Mouse (Mus musculus): ENCODE measurements around the gene Iffo2. TPM values are rescaled to one million over a fixed set of nuclear protein-coding genes. Genes with fewer than 3 reads are reported as not detected.

Gene Iffo2
- polyA plus RNA-seq, 1 experiment from 2014 or later: 3.4 TPM

GRCm38 (mm10) chr4:139574799-139575672 is 44.7 kb downstream of the Iffo2 start:
- peak overlapping the region; percentile 96 for H3K4me2 ChIP-seq (ENCODE audit: low read depth)
- DNase-seq (ENCODE audit: low spot score) (peak; percentile 61), ATAC-seq (ENCODE audit: insufficient read depth, low FRiP score, low TSS enrichment) (peak; percentile 63)
- no peaks in the 10 kb centered on the region for H3K9me3 ChIP-seq (ENCODE audit: control insufficient read depth, low read length)
- H3K27ac ChIP-seq (ENCODE audit: low read depth, low read length): peak overlapping the region; percentile 92
- H3K4me1 ChIP-seq (ENCODE audit: control insufficient read depth, insufficient read depth, low read length): peaks cover 45% of the 10 kb centered on the region
- H3K36me3 ChIP-seq (ENCODE audit: control insufficient read depth, insufficient read depth, low read length): no peaks in the 10 kb centered on the region; the same call in 1 of the 2 replicates
- H3K9ac ChIP-seq (ENCODE audit: low read length): peak overlapping the region; percentile 88
- H3K27me3 ChIP-seq (ENCODE audit: control insufficient read depth, insufficient read depth, low read length): no peaks in the 10 kb centered on the region
- peak overlapping the region; percentile 89 for H3K4me3 ChIP-seq (ENCODE audit: low read depth, low read length)
- under 1% methylated on average over 87 of the region's 111 CpGs for WGBS

GRCm38 (mm10) chr4:139575673-139576003 is 45.3 kb downstream of the Iffo2 start:
- Histone ChIP-seq H3K4me3 (ENCODE audit: low read depth, low read length) (peak overlapping the region; percentile 89), H3K9ac (ENCODE audit: low read length) (peak overlapping the region; percentile 88), H3K4me2 (ENCODE audit: low read depth) (peak overlapping the region; percentile 96), H3K4me1 (ENCODE audit: control insufficient read depth, insufficient read depth, low read length) (peaks cover 51% of the 10 kb centered on the region), H3K9me3 (ENCODE audit: control insufficient read depth, low read length) (no peaks in the 10 kb centered on the region), H3K27ac (ENCODE audit: low read depth, low read length) (peak overlapping the region; percentile 92; the same call in 1 of the 2 replicates), H3K27me3 (ENCODE audit: control insufficient read depth, insufficient read depth, low read length) (no peaks in the 10 kb centered on the region), H3K36me3 (ENCODE audit: control insufficient read depth, insufficient read depth, low read length) (no peaks in the 10 kb centered on the region; the same call in 1 of the 2 replicates)
- ATAC-seq (ENCODE audit: insufficient read depth, low FRiP score, low TSS enrichment) (no peak), DNase-seq (ENCODE audit: low spot score) (no peak)
- 9% methylated on average over 14 of the region's 14 CpGs for WGBS

- ATAC-seq (ENCODE audit: insufficient read depth, low FRiP score, low TSS enrichment): no peak
- DNase-seq (ENCODE audit: low spot score): peak; percentile 41
- H3K4me1 ChIP-seq (ENCODE audit: control insufficient read depth, insufficient read depth, low read length): peaks cover 58% of the 10 kb centered on the region
- peak overlapping the region; percentile 5 for H3K9ac ChIP-seq (ENCODE audit: low read length)
- peak overlapping the region; percentile 89 for H3K4me3 ChIP-seq (ENCODE audit: low read depth, low read length)
- 40% methylated on average over 14 of the region's 14 CpGs for WGBS
- no peaks in the 10 kb centered on the region for H3K9me3 ChIP-seq (ENCODE audit: control insufficient read depth, low read length)
- H3K4me2 ChIP-seq (ENCODE audit: low read depth): peak overlapping the region; percentile 96
- no peak overlapping the region for H3K27ac ChIP-seq (ENCODE audit: low read depth, low read length)
- no peaks in the 10 kb centered on the region; the same call in 1 of the 2 replicates for H3K36me3 ChIP-seq (ENCODE audit: control insufficient read depth, insufficient read depth, low read length)
- H3K27me3 ChIP-seq (ENCODE audit: control insufficient read depth, insufficient read depth, low read length): no peaks in the 10 kb centered on the region
Measured at GRCm38 (mm10) chr4:139576251-139576880, 46.0 kb downstream of the Iffo2 start.

GRCm38 (mm10) chr4:139577006-139577405 is 46.7 kb downstream of the Iffo2 start:
- Histone ChIP-seq H3K36me3 (ENCODE audit: control insufficient read depth, insufficient read depth, low read length) (no peaks in the 10 kb centered on the region; the same call in 1 of the 2 replicates), H3K9me3 (ENCODE audit: control insufficient read depth, low read length) (no peaks in the 10 kb centered on the region), H3K4me1 (ENCODE audit: control insufficient read depth, insufficient read depth, low read length) (peaks cover 65% of the 10 kb centered on the region), H3K27me3 (ENCODE audit: control insufficient read depth, insufficient read depth, low read length) (no peaks in the 10 kb centered on the region), H3K9ac (ENCODE audit: low read length) (no peak overlapping the region), H3K4me3 (ENCODE audit: low read depth, low read length) (peak overlapping the region; percentile 89), H3K4me2 (ENCODE audit: low read depth) (peak overlapping the region; percentile 96), H3K27ac (ENCODE audit: low read depth, low read length) (no peak overlapping the region)
- DNase-seq (ENCODE audit: low spot score): no peak
- ATAC-seq (ENCODE audit: insufficient read depth, low FRiP score, low TSS enrichment): no peak
- 88% methylated on average over 7 of the region's 7 CpGs for WGBS

- Histone ChIP-seq H3K4me2 (ENCODE audit: low read depth) (peak overlapping the region; percentile 19; the same call in 1 of the 2 replicates), H3K9ac (ENCODE audit: low read length) (no peak overlapping the region), H3K4me3 (ENCODE audit: low read depth, low read length) (no peak overlapping the region), H3K36me3 (ENCODE audit: control insufficient read depth, insufficient read depth, low read length) (no peaks in the 10 kb centered on the region; the same call in 1 of the 2 replicates), H3K27ac (ENCODE audit: low read depth, low read length) (peak overlapping the region; percentile 39; the same call in 1 of the 2 replicates), H3K9me3 (ENCODE audit: control insufficient read depth, low read length) (no peaks in the 10 kb centered on the region), H3K27me3 (ENCODE audit: control insufficient read depth, insufficient read depth, low read length) (no peaks in the 10 kb centered on the region), H3K4me1 (ENCODE audit: control insufficient read depth, insufficient read depth, low read length) (peaks cover 74% of the 10 kb centered on the region)
- ATAC-seq (ENCODE audit: insufficient read depth, low FRiP score, low TSS enrichment) (no peak), DNase-seq (ENCODE audit: low spot score) (no peak)
- WGBS: 89% methylated on average over 8 of the region's 8 CpGs
Measured at GRCm38 (mm10) chr4:139578389-139578788, 48.0 kb downstream of the Iffo2 start.

- DNase-seq (ENCODE audit: low spot score): no peak
- Histone ChIP-seq H3K9ac (ENCODE audit: low read length) (no peak overlapping the region), H3K4me3 (ENCODE audit: low read depth, low read length) (no peak overlapping the region), H3K27me3 (ENCODE audit: control insufficient read depth, insufficient read depth, low read length) (no peaks in the 10 kb centered on the region), H3K36me3 (ENCODE audit: control insufficient read depth, insufficient read depth, low read length) (no peaks in the 10 kb centered on the region; the same call in 1 of the 2 replicates), H3K9me3 (ENCODE audit: control insufficient read depth, low read length) (no peaks in the 10 kb centered on the region), H3K4me1 (ENCODE audit: control insufficient read depth, insufficient read depth, low read length) (peaks cover 69% of the 10 kb centered on the region), H3K27ac (ENCODE audit: low read depth, low read length) (peak overlapping the region; percentile 39; the same call in 1 of the 2 replicates), H3K4me2 (ENCODE audit: low read depth) (peak overlapping the region; percentile 6; the same call in 1 of the 2 replicates)
- WGBS: 44% methylated on average over 10 of the region's 10 CpGs
- no peak for ATAC-seq (ENCODE audit: insufficient read depth, low FRiP score, low TSS enrichment)
Measured at GRCm38 (mm10) chr4:139579003-139579402, 48.7 kb downstream of the Iffo2 start.

- no peaks in the 10 kb centered on the region for H3K27me3 ChIP-seq (ENCODE audit: control insufficient read depth, insufficient read depth, low read length)
- ATAC-seq (ENCODE audit: insufficient read depth, low FRiP score, low TSS enrichment) (no peak), DNase-seq (ENCODE audit: low spot score) (no peak)
- H3K4me3 ChIP-seq (ENCODE audit: low read depth, low read length): no peak overlapping the region
- WGBS: 27% methylated on average over 6 of the region's 6 CpGs
- no peaks in the 10 kb centered on the region for H3K9me3 ChIP-seq (ENCODE audit: control insufficient read depth, low read length)
- peaks cover 70% of the 10 kb centered on the region for H3K4me1 ChIP-seq (ENCODE audit: control insufficient read depth, insufficient read depth, low read length)
- H3K9ac ChIP-seq (ENCODE audit: low read length): no peak overlapping the region
- peak overlapping the region; percentile 95; the same call in 1 of the 2 replicates for H3K27ac ChIP-seq (ENCODE audit: low read depth, low read length)
- no peak overlapping the region for H3K4me2 ChIP-seq (ENCODE audit: low read depth)
- no peaks in the 10 kb centered on the region; the same call in 1 of the 2 replicates for H3K36me3 ChIP-seq (ENCODE audit: control insufficient read depth, insufficient read depth, low read length)
Measured at GRCm38 (mm10) chr4:139579466-139579865, 49.1 kb downstream of the Iffo2 start.

GRCm38 (mm10) chr4:139580663-139581336 is 50.5 kb downstream of the Iffo2 start:
- Histone ChIP-seq H3K9ac (ENCODE audit: low read length) (peak overlapping the region; percentile 64), H3K9me3 (ENCODE audit: control insufficient read depth, low read length) (no peaks in the 10 kb centered on the region), H3K4me2 (ENCODE audit: low read depth) (peak overlapping the region; percentile 37), H3K36me3 (ENCODE audit: control insufficient read depth, insufficient read depth, low read length) (no peaks in the 10 kb centered on the region), H3K4me1 (ENCODE audit: control insufficient read depth, insufficient read depth, low read length) (peaks cover 73% of the 10 kb centered on the region), H3K27ac (ENCODE audit: low read depth, low read length) (peak overlapping the region; percentile 95), H3K27me3 (ENCODE audit: control insufficient read depth, insufficient read depth, low read length) (no peaks in the 10 kb centered on the region), H3K4me3 (ENCODE audit: low read depth, low read length) (peak overlapping the region; percentile 15; the same call in 1 of the 2 replicates)
- WGBS: 3% methylated on average over 15 of the region's 15 CpGs
- DNase-seq (ENCODE audit: low spot score) (peak; percentile 70), ATAC-seq (ENCODE audit: insufficient read depth, low FRiP score, low TSS enrichment) (peak; percentile 73)

Measured in neural tube, embryonic 11.5 days (tissue).